Mouse (Mus musculus) kidney, adult 2 months (tissue): ENCODE results near the gene Fam3c. TPM values are rescaled to one million over a fixed set of nuclear protein-coding genes. Genes with fewer than 3 reads are reported as not detected.

ENCODE experiments used
- DNase-seq: peaks from one replicate; pipeline ENCODE4 v3.0.0; 2021
- H3K27ac ChIP-seq: fragments of 200-500 bp; 2 replicates; pipeline ENCODE4 v1.5.1; 2012; ENCODE audit warnings: low read depth, low read length, control low read depth, inconsistent platforms; ENCODE audit not compliant: insufficient read depth
- H3K27me3 ChIP-seq: fragments of 200-500 bp; replicated peaks from 2 replicates; pipeline ENCODE4 v1.6.1; 2012; ENCODE audit warnings: mild to moderate bottlenecking, moderate library complexity, low read length, inconsistent platforms; ENCODE audit not compliant: control insufficient read depth, insufficient read depth
- H3K36me3 ChIP-seq: fragments of 200-500 bp; 2 replicates; pipeline ENCODE4 v1.6.1; 2012; ENCODE audit warnings: mild to moderate bottlenecking, moderate library complexity, low read length, inconsistent platforms; ENCODE audit not compliant: control insufficient read depth, insufficient read depth
- H3K4me1 ChIP-seq: fragments of 200-500 bp; 2 replicates; pipeline ENCODE4 v1.6.1; 2011; ENCODE audit warnings: low read length; ENCODE audit not compliant: control insufficient read depth, insufficient read depth
- H3K4me3 ChIP-seq: fragments of 200-500 bp; 2 replicates; pipeline ENCODE4 v1.5.1; 2011; ENCODE audit warnings: mild to moderate bottlenecking, low read depth, low read length, control low read depth; ENCODE audit not compliant: insufficient read depth
- CTCF ChIP-seq: fragments of 200-500 bp; conservative IDR thresholded peaks from 2 replicates; pipeline ENCODE4 v1.5.1; 2011; ENCODE audit warnings: low read depth, mild to moderate bottlenecking, control low read depth, low read length, moderate library complexity, mixed read lengths; ENCODE audit not compliant: insufficient read depth, insufficient read length
- POLR2A ChIP-seq: fragments of 200-500 bp; IDR thresholded peaks from one replicate; pipeline ENCODE4 v1.6.1; 2011; ENCODE audit warnings: low read depth, low read length, control low read depth
- WGBS: fragments of 180-500 bp; shearing (Covaris S2); methylation state at CpG from one replicate; pipeline ENCODE4 v1.1.7; 2018; 5-methylcytosine and 5-hydroxymethylcytosine counted together
- polyA plus RNA-seq: library from polyadenylated mRNA; depleted of rRNA; stranded (reverse); fragments of >200 nt; gene quantifications from 2 replicates; pipeline ENCODE4 v1.2.3, GENCODE M21; 2012

Gene Fam3c
- polyA plus RNA-seq, 1 experiment, result 5.3 TPM

DNA sequence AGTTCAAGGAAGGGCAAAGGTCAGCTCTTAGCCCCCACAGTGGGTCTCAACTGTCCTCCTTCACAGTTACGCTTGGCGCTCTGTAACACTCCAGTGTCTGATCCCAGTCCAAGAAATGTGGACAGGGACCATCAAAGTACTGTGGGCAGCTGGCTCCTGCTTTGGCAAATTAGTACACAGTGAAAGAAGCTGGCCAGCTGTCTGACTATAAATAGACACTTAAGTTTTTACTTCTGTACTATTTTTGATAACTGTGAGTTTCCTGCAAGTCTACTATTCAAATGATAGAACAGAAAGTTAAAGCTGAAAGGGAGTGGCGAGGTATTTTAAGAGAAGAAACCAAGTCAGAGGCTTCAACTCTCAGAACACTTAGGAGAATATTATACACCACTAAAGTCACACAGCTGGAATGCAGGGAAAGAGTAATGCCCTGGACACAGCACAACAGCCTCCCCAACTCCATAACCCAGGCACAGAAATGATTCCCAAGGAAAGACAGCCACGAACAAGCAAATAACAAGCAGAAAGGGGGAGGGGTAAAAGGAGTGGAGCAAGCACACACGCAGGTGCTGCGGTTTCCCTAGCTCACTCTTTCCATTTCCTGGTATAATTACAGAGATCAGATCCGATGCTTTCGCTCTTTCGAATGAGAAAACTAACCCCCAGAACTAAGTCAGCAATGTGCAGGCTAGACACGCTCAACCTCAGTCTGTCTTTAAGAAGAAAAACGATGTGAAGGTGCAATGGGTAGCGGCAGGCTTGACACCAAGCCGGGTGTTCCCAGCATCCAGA lies 25.7 kb downstream of the Fam3c start:
- Histone ChIP-seq H3K27me3 (no peaks in the 10 kb centered on the region), H3K4me3 (no peak overlapping the region), H3K36me3 (no peaks in the 10 kb centered on the region), H3K27ac (no peak overlapping the region), H3K4me1 (peaks cover 8% of the 10 kb centered on the region; the same call in 1 of the 2 replicates)
- no peak for TF ChIP-seq CTCF
- TF ChIP-seq POLR2A, result no peak
- WGBS, result 68% methylated on average over 13 of the region's 13 CpGs
- DNase-seq, result peak; percentile 21

GRCm38 (mm10) chr6:22327931-22328330 lies 28.1 kb downstream of the Fam3c start:
- no peak for DNase-seq
- H3K36me3 ChIP-seq, result no peaks in the 10 kb centered on the region
- WGBS, result 54% methylated on average over 8 of the region's 8 CpGs
- H3K4me3 ChIP-seq, result no peak overlapping the region
- H3K27ac ChIP-seq, result no peak overlapping the region
- TF ChIP-seq POLR2A (no peak), CTCF (no peak)
- peaks cover 8% of the 10 kb centered on the region; the same call in 1 of the 2 replicates for H3K4me1 ChIP-seq
- no peaks in the 10 kb centered on the region for H3K27me3 ChIP-seq

GRCm38 (mm10) chr6:22327091-22327490 lies 29.0 kb downstream of the Fam3c start:
- 31% methylated on average over 4 of the region's 4 CpGs for WGBS
- peak overlapping the region; percentile 29; the same call in 1 of the 2 replicates for H3K27ac ChIP-seq
- TF ChIP-seq CTCF, result no peak
- no peak for TF ChIP-seq POLR2A
- no peaks in the 10 kb centered on the region for H3K36me3 ChIP-seq
- DNase-seq, result peak; percentile 53
- peaks cover 8% of the 10 kb centered on the region; the same call in 1 of the 2 replicates for H3K4me1 ChIP-seq
- no peaks in the 10 kb centered on the region for H3K27me3 ChIP-seq
- no peak overlapping the region for H3K4me3 ChIP-seq

DNA sequence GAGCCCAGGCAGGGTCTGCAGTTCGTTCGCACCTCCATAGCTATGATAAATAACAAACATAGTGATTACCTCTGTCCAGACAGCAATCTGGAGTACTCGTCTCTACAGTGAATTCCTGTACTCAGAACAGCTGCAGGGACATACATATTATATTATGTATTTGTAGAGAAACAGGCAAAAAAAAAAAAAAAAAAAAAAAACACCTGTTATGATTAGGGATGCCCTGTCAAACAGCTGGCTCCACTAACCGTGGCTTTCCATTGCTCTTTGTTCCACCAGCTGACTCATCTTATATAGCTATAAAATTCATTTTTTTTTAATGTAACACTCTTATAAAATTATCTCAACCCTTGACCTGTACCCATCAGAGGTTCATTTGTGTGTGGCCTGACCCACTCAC lies 29.8 kb downstream of the Fam3c start:
- H3K36me3 ChIP-seq, result no peaks in the 10 kb centered on the region
- peaks cover 8% of the 10 kb centered on the region; the same call in 1 of the 2 replicates for H3K4me1 ChIP-seq
- H3K27ac ChIP-seq, result no peak overlapping the region
- WGBS, result 82% methylated on average over 4 of the region's 4 CpGs
- DNase-seq, result no peak
- H3K27me3 ChIP-seq, result no peaks in the 10 kb centered on the region
- TF ChIP-seq CTCF (no peak), POLR2A (no peak)
- no peak overlapping the region for H3K4me3 ChIP-seq

GRCm38 (mm10) chr6:22325364-22326072 lies 30.5 kb downstream of the Fam3c start:
- no peak for TF ChIP-seq POLR2A
- TF ChIP-seq CTCF, result peak; percentile 96
- H3K27me3 ChIP-seq, result no peaks in the 10 kb centered on the region
- H3K4me3 ChIP-seq, result no peak overlapping the region
- H3K36me3 ChIP-seq, result no peaks in the 10 kb centered on the region
- H3K4me1 ChIP-seq, result peaks cover 8% of the 10 kb centered on the region; the same call in 1 of the 2 replicates
- DNase-seq, result peak; percentile 77
- no peak overlapping the region for H3K27ac ChIP-seq
- 53% methylated on average over 13 of the region's 13 CpGs for WGBS

DNA sequence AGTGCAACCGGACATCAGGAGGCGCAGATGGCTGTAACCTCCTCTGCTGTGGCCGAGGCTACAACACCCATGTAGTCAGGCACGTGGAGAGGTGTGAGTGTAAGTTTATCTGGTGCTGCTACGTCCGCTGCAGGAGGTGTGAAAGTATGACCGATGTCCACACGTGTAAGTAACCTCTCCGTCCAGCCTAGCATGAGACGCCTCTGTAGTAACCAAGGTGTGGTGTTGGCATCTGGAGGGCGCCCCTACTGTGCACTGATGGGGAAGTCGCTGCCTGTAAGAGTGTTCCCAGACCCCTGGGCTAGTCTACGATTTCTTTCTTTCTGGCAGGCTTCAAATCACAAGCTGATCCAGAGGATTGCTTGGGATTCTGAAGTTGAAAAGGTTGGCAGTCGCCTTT lies 58.0 kb downstream of the Fam3c start:
- TF ChIP-seq POLR2A, result no peak
- no peak for TF ChIP-seq CTCF
- peaks cover 2% of the 10 kb centered on the region for H3K27me3 ChIP-seq
- H3K36me3 ChIP-seq, result no peaks in the 10 kb centered on the region
- H3K4me1 ChIP-seq, result no peaks in the 10 kb centered on the region; the same call in 1 of the 2 replicates
- no peak overlapping the region for H3K4me3 ChIP-seq
- no peak overlapping the region for H3K27ac ChIP-seq
- no peak for DNase-seq
- WGBS, result 50% methylated on average over 14 of the region's 14 CpGs

GRCm38 (mm10) chr6:22297028-22297427 lies 59.0 kb downstream of the Fam3c start:
- Histone ChIP-seq H3K4me3 (no peak overlapping the region), H3K27ac (no peak overlapping the region), H3K36me3 (no peaks in the 10 kb centered on the region), H3K27me3 (peaks cover 2% of the 10 kb centered on the region), H3K4me1 (no peaks in the 10 kb centered on the region; the same call in 1 of the 2 replicates)
- no peak for TF ChIP-seq CTCF
- TF ChIP-seq POLR2A, result no peak
- 67% methylated on average over 6 of the region's 6 CpGs for WGBS
- no peak for DNase-seq
